Mouse (Mus musculus) right cerebral cortex, adult 18-20 months (tissue): ENCODE measurements around the gene Usp46.
"Not testable (repeated sequence)": the region's sequence is repeated elsewhere in the genome, so short reads cannot be mapped to it uniquely, and the experiment has no call there.

Source experiments
- DNase-seq: peaks from one replicate; pipeline ENCODE4 v3.0.0; 2022; ENCODE audit warnings: mixed read lengths

Gene Usp46

DNA sequence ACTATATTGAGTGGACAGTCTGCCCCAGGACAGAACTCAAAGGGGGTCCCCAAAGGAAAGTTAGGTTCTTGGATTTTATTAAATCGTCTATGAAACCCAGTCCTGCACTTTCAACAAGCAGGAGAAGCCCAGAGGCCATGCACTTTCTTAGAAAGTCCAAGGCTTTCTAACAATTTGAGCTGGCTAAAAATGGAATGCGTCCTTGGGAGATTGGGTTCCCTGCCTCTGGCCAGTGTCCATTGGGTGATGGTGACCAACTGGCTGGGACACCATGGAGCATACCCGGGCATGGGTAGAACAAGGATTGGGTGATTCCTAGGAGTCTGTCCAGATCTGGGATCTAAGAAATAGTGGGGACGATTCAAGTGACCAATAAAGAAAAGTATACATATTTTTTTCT is 47.7 kb downstream of the Usp46 start:
- no peak for DNase-seq

DNA sequence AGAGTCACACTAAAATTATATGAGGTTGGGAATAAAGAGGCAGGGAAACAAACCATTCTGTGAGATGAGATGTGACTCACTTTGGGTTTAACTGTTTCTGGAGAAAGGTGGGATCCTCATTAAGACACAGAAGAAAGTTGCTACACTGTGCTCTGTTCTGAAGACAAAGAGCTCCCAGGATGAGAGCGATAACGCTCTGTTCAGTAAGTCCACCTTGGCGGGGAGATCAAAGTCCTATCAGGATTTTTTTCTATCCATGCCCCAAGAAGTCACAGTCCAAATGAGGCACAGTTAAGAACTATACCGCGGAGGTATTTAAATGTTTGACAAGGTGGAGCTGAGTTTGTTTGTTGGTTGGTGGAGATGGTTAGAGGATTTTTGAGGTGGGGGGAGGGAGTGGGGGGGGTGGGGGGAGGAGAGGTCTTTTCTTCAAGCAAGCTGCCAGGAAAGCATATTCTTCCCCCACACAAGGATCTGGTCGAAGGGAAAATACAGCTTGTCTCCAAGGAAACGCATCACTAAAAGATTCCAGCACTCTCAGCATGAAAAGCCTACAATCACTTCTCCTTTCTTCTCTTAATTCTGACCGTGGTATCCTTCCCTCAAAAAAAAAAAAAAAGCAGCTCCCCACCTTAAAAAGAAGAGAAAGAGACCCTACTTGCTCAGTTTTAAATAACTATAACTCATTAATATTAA is 49.2 kb downstream of the Usp46 start:
- no peak for DNase-seq

- no peak for DNase-seq
These were observed 50.7 kb downstream of the Usp46 start for GRCm38 (mm10) chr5:74017488-74017887.

DNA sequence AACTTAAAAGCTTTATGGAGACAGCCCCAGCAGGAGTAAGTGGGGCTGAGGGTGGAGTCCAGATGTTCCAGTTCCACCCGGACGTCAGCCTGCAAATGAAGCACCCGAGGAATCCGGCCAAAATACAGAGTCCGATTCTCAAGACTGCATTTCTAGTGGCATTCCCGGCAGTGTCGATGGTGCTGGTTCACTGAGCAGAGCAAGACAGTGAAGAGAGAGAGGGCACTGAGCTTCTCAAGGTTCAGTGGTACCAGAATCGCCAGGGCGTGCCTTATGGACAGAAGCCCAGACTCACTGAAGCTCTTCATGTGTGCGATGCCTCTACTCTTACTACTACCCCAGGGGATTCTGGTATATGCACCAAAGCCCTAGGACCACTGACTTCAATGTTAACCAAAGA is 56.6 kb downstream of the Usp46 start:
- DNase-seq: no peak

DNA sequence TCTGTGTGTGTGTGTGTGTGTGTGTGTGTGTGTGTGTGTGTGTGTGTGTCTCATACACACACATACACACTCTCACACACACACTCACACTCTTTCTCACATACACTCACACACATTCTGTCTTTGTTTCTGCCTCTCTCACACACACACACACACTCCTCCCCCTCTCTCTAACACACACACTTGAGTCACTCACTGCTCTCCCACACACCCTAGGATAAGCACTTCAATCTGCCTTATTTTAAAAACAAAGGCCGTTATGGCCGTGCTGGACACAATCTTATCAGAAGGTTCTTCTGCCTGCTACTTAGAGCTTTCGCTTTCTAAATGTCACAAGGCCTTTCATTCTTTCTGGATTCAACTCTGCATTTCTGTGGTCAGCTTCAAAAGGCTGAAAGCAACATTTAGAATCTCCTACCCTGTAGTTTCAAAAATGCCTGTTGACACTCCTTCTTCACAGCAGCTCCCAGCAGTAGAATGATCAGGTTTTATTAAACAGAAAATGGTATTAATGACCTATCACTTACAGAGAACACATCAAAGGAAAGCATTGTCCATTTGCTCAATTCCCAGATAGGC is 60.6 kb downstream of the Usp46 start:
- DNase-seq: no peak

GRCm38 (mm10) chr5:74005936-74006335 is 62.3 kb downstream of the Usp46 start:
- DNase-seq: no peak

GRCm38 (mm10) chr5:74001743-74002142 is 66.5 kb downstream of the Usp46 start:
- no peak for DNase-seq

- no peak for DNase-seq
These were observed 69.3 kb downstream of the Usp46 start for GRCm38 (mm10) chr5:73998966-73999365.

- no peak for DNase-seq
These were observed 73.4 kb downstream of the Usp46 start for GRCm38 (mm10) chr5:73994850-73995249.

- no peak for DNase-seq
These were observed 74.7 kb downstream of the Usp46 start for GRCm38 (mm10) chr5:73993538-73993937.

GRCm38 (mm10) chr5:73992321-73992720 is 75.9 kb downstream of the Usp46 start:
- DNase-seq: peak; percentile 31

GRCm38 (mm10) chr5:73989532-73989931 is 78.7 kb downstream of the Usp46 start:
- no peak for DNase-seq

DNA sequence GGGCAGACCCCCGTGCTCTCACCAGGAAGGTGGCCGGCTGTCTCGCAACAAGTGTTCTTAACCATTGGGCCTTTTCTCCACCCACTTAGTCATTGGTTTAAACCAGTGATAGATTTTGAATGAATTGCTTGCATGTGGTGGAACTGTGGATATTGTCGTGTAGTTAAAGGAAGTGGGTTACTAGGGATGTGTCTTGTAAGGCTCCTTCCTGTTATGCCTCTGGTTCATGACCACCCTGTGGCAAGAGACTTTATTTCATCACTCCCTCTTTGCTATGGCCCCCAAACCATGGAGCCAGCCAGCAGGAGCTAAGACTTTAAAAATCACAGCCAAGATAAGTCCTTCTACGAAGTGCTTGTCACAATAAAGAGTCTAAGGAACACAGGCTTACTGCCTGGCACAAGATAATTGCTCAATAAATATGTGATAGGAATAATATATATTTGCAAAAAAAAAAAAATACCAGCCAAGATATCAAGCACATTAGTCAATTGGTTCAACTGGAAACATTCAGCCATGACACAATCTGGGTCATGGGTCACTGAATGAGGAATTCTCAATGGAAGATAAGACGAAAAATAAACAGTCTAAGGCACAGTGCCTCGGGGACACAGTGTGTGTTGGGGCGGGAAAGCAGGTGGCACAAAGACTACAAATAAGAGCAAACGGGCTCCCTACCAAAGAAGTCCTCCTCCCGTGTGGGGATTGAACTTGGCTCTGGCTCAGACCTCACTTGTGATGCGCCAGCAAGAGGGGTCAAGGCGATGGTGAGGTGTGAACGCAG is 80.3 kb downstream of the Usp46 start:
- DNase-seq: no peak

GRCm38 (mm10) chr5:73977426-73977825 is 90.8 kb downstream of the Usp46 start:
- DNase-seq: no peak

DNA sequence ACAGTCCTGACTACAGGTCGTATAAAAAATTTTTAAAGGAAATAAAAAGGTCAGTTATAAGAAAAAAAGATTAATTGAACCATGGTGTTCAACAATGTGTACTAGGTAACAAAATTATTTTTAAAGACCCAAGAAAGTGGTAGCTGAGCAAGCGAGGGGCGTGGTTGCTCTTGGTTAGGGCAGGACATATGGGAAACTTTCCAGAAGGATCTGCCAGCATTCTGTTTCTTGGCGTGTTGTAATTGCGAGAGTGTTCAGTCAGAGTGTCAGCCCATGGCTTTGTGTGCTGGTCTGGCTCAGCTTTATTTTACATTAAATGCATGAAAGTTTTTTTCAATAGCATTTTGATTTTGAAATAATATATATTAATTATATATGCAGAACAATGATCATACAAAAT is 96.5 kb downstream of the Usp46 start:
- DNase-seq: no peak

GRCm38 (mm10) chr5:73970024-73970628 is 98.1 kb downstream of the Usp46 start:
- peak; percentile 44 for DNase-seq

GRCm38 (mm10) chr5:73969338-73969737 is 98.9 kb downstream of the Usp46 start:
- no peak for DNase-seq

DNA sequence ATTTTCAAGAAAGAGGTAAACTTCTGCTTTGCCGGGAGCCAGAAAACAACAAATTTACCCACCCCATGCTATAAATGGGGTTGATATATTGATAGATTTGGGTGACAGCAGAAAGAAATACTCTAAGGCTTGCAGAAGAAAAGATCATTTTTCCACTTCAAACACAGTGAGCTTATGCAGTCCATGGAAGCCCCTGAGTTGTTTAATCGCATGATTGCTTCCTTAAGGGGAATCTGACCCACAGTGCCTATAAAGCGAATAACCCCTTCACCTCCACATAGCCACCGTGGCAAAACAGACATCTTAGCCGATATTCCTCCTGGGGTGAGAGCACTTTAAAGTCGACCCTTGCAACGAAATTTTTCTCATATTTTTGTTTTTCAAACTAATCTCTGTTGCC is 108.5 kb downstream of the Usp46 start:
- DNase-seq: no peak

DNA sequence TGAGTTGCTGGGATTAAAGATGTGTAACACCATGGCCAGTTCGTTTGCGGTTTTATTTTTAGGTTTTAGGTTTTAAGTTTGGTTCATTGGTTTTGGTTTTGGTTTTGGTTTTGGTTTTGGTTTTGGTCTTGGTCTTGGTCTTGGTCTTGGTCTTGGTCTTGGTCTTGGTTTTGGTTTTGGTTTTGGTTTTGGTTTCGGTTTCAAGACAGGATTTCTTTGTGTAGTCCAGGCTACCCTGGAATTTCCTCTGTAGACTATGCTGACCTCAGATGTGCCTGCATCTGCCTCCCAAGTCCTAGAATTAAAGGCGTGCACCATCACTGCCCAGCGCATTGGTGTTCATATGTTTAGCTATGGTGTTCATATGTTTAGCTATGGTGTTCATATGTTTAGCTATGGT is 109.6 kb downstream of the Usp46 start:
- not testable (repeated sequence) for DNase-seq

DNA sequence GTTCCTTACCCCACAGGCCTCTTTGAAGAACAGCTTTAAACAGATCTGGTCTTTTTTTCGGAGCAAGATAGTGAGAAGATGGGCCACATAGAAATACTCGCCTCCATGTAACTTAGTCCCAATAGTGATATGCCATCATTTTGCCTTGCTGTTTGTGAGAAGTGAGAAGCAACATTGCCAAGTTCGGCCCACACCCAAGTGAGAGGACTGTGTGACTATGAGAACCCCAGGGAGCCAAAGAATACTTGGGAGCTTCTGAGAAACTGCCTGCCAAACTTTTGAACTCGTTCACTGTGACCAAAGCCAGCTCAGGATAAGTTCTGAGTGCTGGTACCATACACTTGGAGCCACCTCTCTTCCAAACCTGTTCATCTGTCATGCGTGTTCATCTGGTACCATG is 110.1 kb downstream of the Usp46 start:
- DNase-seq: peak; percentile 51

- peak; percentile 23 for DNase-seq
These were observed 112.5 kb downstream of the Usp46 start for GRCm38 (mm10) chr5:73955691-73956090.

- DNase-seq: peak; percentile 66
These were observed 113.2 kb downstream of the Usp46 start for GRCm38 (mm10) chr5:73955005-73955404.

DNA sequence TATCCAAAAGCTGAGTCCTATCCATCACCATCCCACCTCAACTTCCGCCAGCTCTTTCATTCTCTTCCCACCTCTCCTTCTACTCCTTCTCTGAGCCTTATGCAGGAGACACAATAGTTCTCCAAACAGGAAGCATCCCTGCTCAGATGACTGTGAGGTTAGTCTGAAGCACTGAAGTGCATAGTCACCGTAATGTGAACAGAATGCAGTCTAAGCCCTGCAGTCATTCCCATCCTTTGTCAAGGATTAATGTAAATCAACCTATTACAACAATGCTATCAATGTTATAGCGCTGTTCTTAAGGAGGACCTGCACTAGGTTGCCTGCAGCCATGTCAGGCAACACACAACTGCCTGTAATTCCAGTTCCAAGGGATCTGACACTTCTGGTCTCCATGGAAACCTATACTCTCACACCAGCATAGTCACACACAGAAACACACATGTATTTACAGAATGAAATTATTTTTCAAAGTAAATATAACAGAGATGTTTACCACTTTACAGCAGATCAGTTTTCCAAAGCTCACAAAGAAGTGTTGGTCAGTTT is 115.1 kb downstream of the Usp46 start:
- no peak for DNase-seq
